Mouse (Mus musculus): ENCODE measurements at regions not wholly inside any gene's neighbourhood (a gene's known extent, or its start where the extent isn't known, plus 50 kb on each side); places are given as distances from the start of the nearest gene placed in this dataset.

DNA sequence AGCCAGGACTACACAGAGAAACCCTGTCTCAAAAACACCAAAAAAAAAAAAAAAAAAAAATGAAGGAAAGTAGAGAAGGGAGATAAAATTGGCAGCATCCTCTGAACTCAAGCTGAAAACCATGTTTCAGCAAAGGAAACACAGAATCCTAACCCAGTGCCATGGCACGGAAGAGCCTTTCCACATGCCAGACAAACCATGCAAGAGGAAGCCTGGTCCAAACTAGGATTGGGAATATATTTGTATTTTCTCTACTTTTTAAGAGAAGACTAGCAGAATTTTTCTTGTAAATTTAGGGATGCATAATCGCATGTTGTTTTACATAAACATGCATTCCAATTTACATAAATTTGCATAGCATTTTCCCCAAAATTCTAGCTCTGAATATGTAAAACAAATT, 934.8 kb upstream of the Acvr2a start:
- TF ChIP-seq CTCF (conservative IDR thresholded peaks at IDR 0.05; ENCODE audit: insufficient read depth, insufficient read length, low read depth, low read length) (no peak), POLR2A (IDR thresholded peaks at IDR 0.05; ENCODE audit: low read depth, low read length) (no peak)

Measured in kidney, adult 2 months (tissue).